Mouse (Mus musculus): ENCODE data around the gene Nbdy.

- TF ChIP-seq POLR2A (IDR thresholded peaks at IDR 0.05; ENCODE audit: borderline replicate concordance, insufficient read depth, low read length), result no peak
- TF ChIP-seq CTCF (IDR thresholded peaks at IDR 0.05; ENCODE audit: borderline replicate concordance, insufficient read depth, low read depth, low read length), result no peak
These were observed 27.5 kb upstream of the Nbdy start, which contains the start of gene Kctd12b for GRCm38 (mm10) chrX:153695782-153696395.
